Mouse (Mus musculus): ENCODE results near the gene Mst1. TPM values are rescaled to one million over a fixed set of nuclear protein-coding genes. Genes with fewer than 3 reads are reported as not detected.
A peak's percentile ranks its signal among the peaks of the same experiment; 100 is the strongest.

The Mst1 gene
- polyA plus RNA-seq, 1 experiment from 2014 or later: 62.0 TPM

DNA sequence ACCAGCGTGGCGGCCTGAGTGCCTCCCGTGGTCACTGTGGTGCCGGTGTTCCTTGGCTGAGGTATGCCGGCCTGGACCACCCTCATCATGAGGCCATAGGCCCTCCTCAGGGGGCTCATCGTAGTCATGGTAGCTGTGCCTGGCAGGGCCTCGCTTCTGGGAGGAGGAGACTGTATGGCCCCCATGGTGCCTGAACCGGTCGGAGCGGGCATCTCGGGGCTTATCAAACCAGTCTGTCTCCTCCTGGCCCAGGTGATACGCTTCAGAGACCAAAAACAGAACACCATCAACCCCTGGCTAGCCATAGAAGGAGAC is 25.3 kb downstream of the Mst1 start:
- Histone ChIP-seq H3K27ac (ENCODE audit: low read length) (no peak overlapping the region), H3K9ac (ENCODE audit: low read depth, low read length) (peak overlapping the region; percentile 32), H3K9me3 (replicated peaks; ENCODE audit: control insufficient read depth, low read length) (no peaks in the 10 kb centered on the region), H3K27me3 (ENCODE audit: control insufficient read depth, insufficient read depth, low read depth, low read length) (peaks cover 9% of the 10 kb centered on the region), H3K4me1 (ENCODE audit: control insufficient read depth, low read depth, low read length) (peaks cover 22% of the 10 kb centered on the region), H3K4me3 (ENCODE audit: low read depth, low read length) (peak overlapping the region; percentile 28), H3K36me3 (ENCODE audit: control insufficient read depth, insufficient read depth) (no peaks in the 10 kb centered on the region), H3K4me2 (ENCODE audit: low read depth, low read length) (peak overlapping the region; percentile 63)
- WGBS (ENCODE audit: insufficient replicate concordance): 59% methylated on average over 12 of the region's 12 CpGs
- ATAC-seq (ENCODE audit: low read depth): no peak

DNA sequence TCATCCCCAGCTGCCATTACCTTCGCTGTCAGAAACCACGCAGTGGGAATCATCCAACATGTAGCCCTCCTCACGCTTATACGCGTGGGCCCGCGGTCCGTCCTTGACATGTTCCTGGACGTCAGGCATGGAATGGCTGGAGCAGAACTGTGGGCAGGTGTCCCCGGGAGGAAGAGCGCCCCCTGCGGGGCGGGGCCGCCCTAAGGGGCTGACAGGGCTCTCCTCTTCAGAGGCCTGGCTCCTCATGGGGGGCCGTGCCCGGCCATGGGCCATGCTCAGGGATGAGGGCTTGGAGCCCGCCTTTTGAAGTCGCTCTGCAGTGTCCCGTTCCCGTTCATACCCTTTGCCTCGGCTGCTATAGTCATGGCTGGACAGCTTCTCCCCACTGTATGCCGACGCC is 25.9 kb downstream of the Mst1 start:
- Histone ChIP-seq H3K9me3 (replicated peaks; ENCODE audit: control insufficient read depth, low read length) (no peaks in the 10 kb centered on the region), H3K27ac (ENCODE audit: low read length) (no peak overlapping the region), H3K9ac (ENCODE audit: low read depth, low read length) (no peak overlapping the region), H3K27me3 (ENCODE audit: control insufficient read depth, insufficient read depth, low read depth, low read length) (peaks cover 15% of the 10 kb centered on the region), H3K4me2 (ENCODE audit: low read depth, low read length) (no peak overlapping the region), H3K36me3 (ENCODE audit: control insufficient read depth, insufficient read depth) (no peaks in the 10 kb centered on the region), H3K4me1 (ENCODE audit: control insufficient read depth, low read depth, low read length) (peaks cover 27% of the 10 kb centered on the region), H3K4me3 (ENCODE audit: low read depth, low read length) (no peak overlapping the region)
- WGBS (ENCODE audit: insufficient replicate concordance): 83% methylated on average over 23 of the region's 23 CpGs
- no peak for ATAC-seq (ENCODE audit: low read depth)

DNA sequence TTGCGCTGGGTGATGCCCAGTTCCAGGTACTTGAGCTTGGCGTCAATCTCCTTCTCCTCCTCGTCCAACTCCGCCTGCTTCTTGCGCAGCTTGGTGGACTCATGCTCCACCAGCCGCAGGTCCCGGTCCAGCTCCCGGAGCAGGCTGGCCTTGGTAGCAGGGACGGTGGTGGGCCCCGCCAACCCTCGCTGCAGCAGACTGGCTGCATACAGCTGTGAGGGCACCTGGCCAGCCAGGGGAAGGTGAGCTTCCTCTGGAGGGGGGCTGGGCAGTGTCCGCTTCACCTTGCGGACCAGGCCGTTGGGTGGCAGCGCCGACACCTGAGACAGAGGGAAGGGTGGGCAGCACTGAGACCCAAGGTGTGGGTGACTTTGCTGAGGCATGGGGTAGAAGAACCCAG is 27.6 kb downstream of the Mst1 start:
- H3K4me2 ChIP-seq (ENCODE audit: low read depth, low read length): no peak overlapping the region
- no peak for ATAC-seq (ENCODE audit: low read depth)
- H3K9ac ChIP-seq (ENCODE audit: low read depth, low read length): no peak overlapping the region
- H3K9me3 ChIP-seq (replicated peaks; ENCODE audit: control insufficient read depth, low read length): no peaks in the 10 kb centered on the region
- no peak overlapping the region for H3K27ac ChIP-seq (ENCODE audit: low read length)
- peaks cover 22% of the 10 kb centered on the region for H3K27me3 ChIP-seq (ENCODE audit: control insufficient read depth, insufficient read depth, low read depth, low read length)
- no peak overlapping the region for H3K4me3 ChIP-seq (ENCODE audit: low read depth, low read length)
- peaks cover 30% of the 10 kb centered on the region for H3K4me1 ChIP-seq (ENCODE audit: control insufficient read depth, low read depth, low read length)
- H3K36me3 ChIP-seq (ENCODE audit: control insufficient read depth, insufficient read depth): no peaks in the 10 kb centered on the region
- 76% methylated on average over 16 of the region's 16 CpGs for WGBS (ENCODE audit: insufficient replicate concordance)

DNA sequence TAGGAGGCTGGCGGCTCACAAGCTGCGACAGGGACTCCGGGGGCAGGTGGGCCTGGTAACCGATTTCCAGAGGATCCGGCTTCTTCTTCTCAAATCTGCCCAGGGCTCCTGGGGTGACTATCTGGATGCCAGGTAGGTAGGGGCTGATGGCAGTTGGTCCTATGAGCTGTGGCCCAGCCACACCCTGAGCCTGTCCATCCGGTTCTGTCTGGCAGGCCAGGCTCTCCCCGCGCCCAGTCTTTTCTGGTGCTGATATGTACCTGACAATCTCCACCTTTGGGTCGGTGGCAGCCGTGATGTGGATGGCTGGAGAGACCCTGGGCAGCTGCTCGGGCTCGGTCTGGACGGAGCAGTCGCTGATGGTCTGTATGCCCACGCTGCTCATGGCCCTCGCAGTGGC is 29.9 kb downstream of the Mst1 start:
- H3K27ac ChIP-seq (ENCODE audit: low read length): no peak overlapping the region
- no peaks in the 10 kb centered on the region for H3K9me3 ChIP-seq (replicated peaks; ENCODE audit: control insufficient read depth, low read length)
- peak overlapping the region; percentile 26 for H3K4me3 ChIP-seq (ENCODE audit: low read depth, low read length)
- 50% methylated on average over 16 of the region's 16 CpGs for WGBS (ENCODE audit: insufficient replicate concordance)
- H3K36me3 ChIP-seq (ENCODE audit: control insufficient read depth, insufficient read depth): no peaks in the 10 kb centered on the region
- ATAC-seq (ENCODE audit: low read depth): no peak
- peak overlapping the region; percentile 56 for H3K4me2 ChIP-seq (ENCODE audit: low read depth, low read length)
- peaks cover 15% of the 10 kb centered on the region for H3K4me1 ChIP-seq (ENCODE audit: control insufficient read depth, low read depth, low read length)
- no peak overlapping the region for H3K9ac ChIP-seq (ENCODE audit: low read depth, low read length)
- H3K27me3 ChIP-seq (ENCODE audit: control insufficient read depth, insufficient read depth, low read depth, low read length): peaks cover 22% of the 10 kb centered on the region

DNA sequence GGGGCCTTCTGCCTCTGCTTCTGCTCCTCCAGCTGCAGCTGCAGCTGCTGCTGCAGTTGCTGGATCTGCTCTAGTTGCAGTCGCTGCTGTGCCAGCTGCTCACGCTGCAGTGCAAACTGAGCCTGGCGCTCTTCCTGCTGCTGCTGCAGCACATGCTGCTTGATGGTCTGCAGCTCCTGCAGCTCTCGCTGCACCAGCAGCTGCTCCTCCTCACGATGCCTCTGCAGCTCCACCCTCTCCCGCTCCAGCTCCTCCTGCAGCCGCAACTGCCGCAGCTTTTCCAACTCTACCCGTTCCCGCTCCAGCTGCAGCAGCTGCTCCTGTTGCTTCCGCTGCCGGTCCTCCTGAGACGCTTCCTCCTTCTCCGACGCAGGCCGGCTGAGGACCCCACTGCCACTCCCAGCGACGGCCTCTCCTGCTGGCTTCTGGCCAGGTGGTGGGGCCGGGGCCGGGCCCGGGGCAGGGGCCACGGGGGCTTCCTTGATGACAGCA is 30.9 kb downstream of the Mst1 start:
- ATAC-seq (ENCODE audit: low read depth): no peak
- Histone ChIP-seq H3K27ac (ENCODE audit: low read length) (peak overlapping the region; percentile 7; the same call in 1 of the 2 replicates), H3K4me3 (ENCODE audit: low read depth, low read length) (peak overlapping the region; percentile 26), H3K4me1 (ENCODE audit: control insufficient read depth, low read depth, low read length) (peaks cover 9% of the 10 kb centered on the region), H3K4me2 (ENCODE audit: low read depth, low read length) (peak overlapping the region; percentile 56), H3K9me3 (replicated peaks; ENCODE audit: control insufficient read depth, low read length) (no peaks in the 10 kb centered on the region), H3K36me3 (ENCODE audit: control insufficient read depth, insufficient read depth) (no peaks in the 10 kb centered on the region), H3K9ac (ENCODE audit: low read depth, low read length) (peak overlapping the region; percentile 31), H3K27me3 (ENCODE audit: control insufficient read depth, insufficient read depth, low read depth, low read length) (peaks cover 22% of the 10 kb centered on the region)
- WGBS (ENCODE audit: insufficient replicate concordance): 11% methylated on average over 22 of the region's 22 CpGs

DNA sequence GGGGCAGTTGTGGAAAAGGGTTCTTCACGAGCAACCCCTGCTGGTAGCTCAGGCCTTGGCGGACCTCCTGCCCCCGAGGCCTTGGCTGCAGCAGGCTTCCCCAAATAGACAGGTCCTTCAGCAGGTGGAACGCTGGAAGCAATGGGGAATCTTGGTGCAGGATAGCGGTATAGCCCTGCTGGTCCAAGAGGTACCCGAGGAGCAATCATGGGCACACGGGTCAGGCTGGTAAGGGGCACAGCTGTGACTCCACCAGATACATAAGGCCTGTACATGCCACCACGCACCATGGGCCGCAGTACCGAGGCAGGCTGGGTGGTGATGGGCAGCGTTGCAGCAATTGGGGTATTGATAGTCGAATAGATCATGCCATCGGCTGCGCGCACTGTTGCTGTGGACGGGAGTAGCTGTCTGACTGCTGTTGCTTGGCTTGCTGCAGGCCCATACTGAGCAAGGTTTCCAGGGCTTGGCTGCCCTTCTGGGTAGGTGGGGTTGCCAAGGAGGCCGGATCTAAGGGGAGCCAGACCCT is 31.4 kb downstream of the Mst1 start:
- Histone ChIP-seq H3K27me3 (ENCODE audit: control insufficient read depth, insufficient read depth, low read depth, low read length) (peaks cover 22% of the 10 kb centered on the region), H3K27ac (ENCODE audit: low read length) (peak overlapping the region; percentile 7; the same call in 1 of the 2 replicates), H3K36me3 (ENCODE audit: control insufficient read depth, insufficient read depth) (no peaks in the 10 kb centered on the region), H3K9me3 (replicated peaks; ENCODE audit: control insufficient read depth, low read length) (no peaks in the 10 kb centered on the region), H3K4me3 (ENCODE audit: low read depth, low read length) (peak overlapping the region; percentile 26), H3K9ac (ENCODE audit: low read depth, low read length) (peak overlapping the region; percentile 31), H3K4me2 (ENCODE audit: low read depth, low read length) (peak overlapping the region; percentile 56), H3K4me1 (ENCODE audit: control insufficient read depth, low read depth, low read length) (peaks cover 9% of the 10 kb centered on the region)
- ATAC-seq (ENCODE audit: low read depth): no peak
- 64% methylated on average over 17 of the region's 17 CpGs for WGBS (ENCODE audit: insufficient replicate concordance)

DNA sequence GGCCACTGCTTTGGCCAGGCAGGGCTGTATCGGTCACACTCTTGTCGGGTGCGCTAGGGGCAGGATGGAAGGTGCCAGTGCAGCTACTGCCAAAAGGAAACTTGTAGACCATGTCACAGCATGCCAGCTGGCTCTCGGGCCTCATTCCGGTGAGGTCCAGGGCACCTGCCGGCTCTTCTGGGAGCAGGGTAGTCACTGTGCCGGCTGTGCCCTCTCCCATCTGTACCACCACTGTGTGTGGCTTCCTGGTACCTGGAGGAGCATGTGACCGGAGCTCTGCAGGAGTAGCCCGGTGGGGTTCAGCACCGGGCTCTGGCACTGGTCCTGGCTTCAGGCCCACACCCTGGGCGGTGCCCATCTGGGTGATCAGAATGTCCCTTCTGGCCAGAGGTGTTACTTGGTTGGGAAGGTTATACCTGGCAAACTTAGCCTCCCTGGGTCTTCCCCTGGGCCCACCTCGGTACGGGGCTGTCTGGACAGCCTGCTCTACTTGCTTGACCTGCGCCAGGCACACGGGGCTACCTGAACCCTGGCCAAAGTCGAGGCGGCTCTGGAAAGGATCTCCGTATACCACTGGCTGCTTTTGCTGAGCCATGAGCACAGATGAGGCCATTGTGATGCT is 32.6 kb downstream of the Mst1 start:
- no peak for ATAC-seq (ENCODE audit: low read depth)
- Histone ChIP-seq H3K4me2 (ENCODE audit: low read depth, low read length) (no peak overlapping the region), H3K9ac (ENCODE audit: low read depth, low read length) (no peak overlapping the region), H3K4me1 (ENCODE audit: control insufficient read depth, low read depth, low read length) (peaks cover 9% of the 10 kb centered on the region), H3K36me3 (ENCODE audit: control insufficient read depth, insufficient read depth) (no peaks in the 10 kb centered on the region), H3K27ac (ENCODE audit: low read length) (no peak overlapping the region), H3K9me3 (replicated peaks; ENCODE audit: control insufficient read depth, low read length) (no peaks in the 10 kb centered on the region), H3K27me3 (ENCODE audit: control insufficient read depth, insufficient read depth, low read depth, low read length) (peaks cover 22% of the 10 kb centered on the region), H3K4me3 (ENCODE audit: low read depth, low read length) (no peak overlapping the region)
- 88% methylated on average over 18 of the region's 18 CpGs for WGBS (ENCODE audit: insufficient replicate concordance)

DNA sequence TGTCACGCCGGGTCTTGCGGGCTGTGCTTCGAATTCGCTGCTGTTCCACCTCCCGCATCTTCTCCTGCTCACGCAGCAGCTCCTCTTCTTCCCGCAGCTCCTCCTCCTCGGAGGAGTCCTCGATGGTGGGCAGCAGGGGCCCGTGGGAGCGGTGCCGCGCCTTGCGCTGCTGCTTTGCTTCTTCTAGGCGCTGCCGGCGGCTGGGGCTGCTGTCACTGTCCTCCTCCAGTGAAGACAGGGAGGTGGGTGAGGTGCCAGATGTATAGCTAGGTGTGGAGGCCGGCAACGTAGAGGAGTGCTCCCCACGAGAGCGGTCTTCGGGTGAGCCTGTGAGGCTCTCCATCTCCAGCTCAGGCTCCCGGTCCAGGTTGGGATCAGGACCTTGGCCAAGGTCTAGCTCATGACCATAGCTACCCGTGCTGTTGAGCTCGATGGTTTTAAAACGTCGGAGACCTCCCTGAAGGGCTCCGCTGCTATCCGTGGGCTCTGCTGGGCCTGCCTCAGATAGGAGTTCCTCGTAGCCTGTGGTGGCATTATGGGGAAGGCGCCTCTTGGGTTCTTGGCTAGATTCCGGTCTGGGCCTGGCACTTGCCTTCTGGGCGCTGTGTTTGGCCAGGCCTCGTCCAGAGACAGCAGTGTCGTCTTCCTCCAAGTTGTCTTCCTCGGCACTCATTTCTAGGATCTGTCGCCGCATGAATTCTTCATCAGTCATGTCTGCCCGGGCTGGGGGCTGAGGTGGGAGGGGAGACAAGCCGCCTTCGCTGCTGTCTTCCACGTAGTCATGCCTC is 35.2 kb downstream of the Mst1 start:
- H3K4me1 ChIP-seq (ENCODE audit: control insufficient read depth, low read depth, low read length): peaks cover 17% of the 10 kb centered on the region
- no peaks in the 10 kb centered on the region for H3K36me3 ChIP-seq (ENCODE audit: control insufficient read depth, insufficient read depth)
- H3K4me3 ChIP-seq (ENCODE audit: low read depth, low read length): no peak overlapping the region
- peaks cover 13% of the 10 kb centered on the region for H3K27me3 ChIP-seq (ENCODE audit: control insufficient read depth, insufficient read depth, low read depth, low read length)
- WGBS (ENCODE audit: insufficient replicate concordance): 73% methylated on average over 43 of the region's 43 CpGs
- H3K9ac ChIP-seq (ENCODE audit: low read depth, low read length): no peak overlapping the region
- H3K9me3 ChIP-seq (replicated peaks; ENCODE audit: control insufficient read depth, low read length): no peaks in the 10 kb centered on the region
- H3K4me2 ChIP-seq (ENCODE audit: low read depth, low read length): no peak overlapping the region
- no peak for ATAC-seq (ENCODE audit: low read depth)
- H3K27ac ChIP-seq (ENCODE audit: low read length): no peak overlapping the region

DNA sequence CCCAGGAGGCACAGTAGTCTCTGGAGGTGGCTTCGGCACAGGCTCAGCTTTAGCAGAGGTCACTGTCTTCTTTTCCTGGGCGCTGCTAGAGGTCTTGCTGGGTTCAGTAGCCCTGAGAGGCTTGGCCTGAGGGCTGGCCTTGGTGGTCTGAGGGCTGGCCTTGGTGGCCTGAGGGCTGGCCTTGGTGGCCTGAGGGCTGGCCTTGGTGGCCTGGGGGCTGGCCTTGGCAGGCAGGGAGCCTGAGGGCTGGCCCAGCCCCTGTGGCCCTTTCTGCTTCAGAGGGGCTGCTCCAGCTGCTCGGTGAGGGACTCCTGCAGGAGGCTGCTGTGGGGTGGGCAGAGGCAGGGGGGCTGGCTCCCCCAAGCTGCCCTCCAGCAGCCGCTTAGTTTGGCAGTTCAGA is 36.9 kb downstream of the Mst1 start:
- peak; percentile 17; the same call in 1 of the 2 replicates for ATAC-seq (ENCODE audit: low read depth)
- 52% methylated on average over 4 of the region's 4 CpGs for WGBS (ENCODE audit: insufficient replicate concordance)
- Histone ChIP-seq H3K4me2 (ENCODE audit: low read depth, low read length) (no peak overlapping the region), H3K9ac (ENCODE audit: low read depth, low read length) (no peak overlapping the region), H3K27me3 (ENCODE audit: control insufficient read depth, insufficient read depth, low read depth, low read length) (no peaks in the 10 kb centered on the region; the same call in none of the 2 replicates), H3K27ac (ENCODE audit: low read length) (no peak overlapping the region), H3K36me3 (ENCODE audit: control insufficient read depth, insufficient read depth) (no peaks in the 10 kb centered on the region), H3K4me1 (ENCODE audit: control insufficient read depth, low read depth, low read length) (peaks cover 8% of the 10 kb centered on the region), H3K9me3 (replicated peaks; ENCODE audit: control insufficient read depth, low read length) (no peaks in the 10 kb centered on the region), H3K4me3 (ENCODE audit: low read depth, low read length) (no peak overlapping the region)
